Mouse (Mus musculus): ENCODE results near the gene Gm42421.

Gene Gm42421

GRCm38 (mm10) chr5:143936156-143936555 lies 8.2 kb downstream of the Gm42421 start:
- DNase-seq (ENCODE audit: low spot score), result no peak

- DNase-seq (ENCODE audit: low spot score), result no peak
Measured at GRCm38 (mm10) chr5:143941588-143941987, 13.6 kb downstream of the Gm42421 start.

GRCm38 (mm10) chr5:143943231-143944125 lies 15.5 kb downstream of the Gm42421 start:
- DNase-seq (ENCODE audit: low spot score), result no peak

GRCm38 (mm10) chr5:143948361-143948760 lies 20.4 kb downstream of the Gm42421 start:
- DNase-seq (ENCODE audit: low spot score), result no peak

GRCm38 (mm10) chr5:143950016-143950415 lies 22.0 kb downstream of the Gm42421 start:
- DNase-seq (ENCODE audit: low spot score), result no peak

- no peak for DNase-seq (ENCODE audit: low spot score)
Measured at GRCm38 (mm10) chr5:143957101-143957500, 29.1 kb downstream of the Gm42421 start.

- DNase-seq (ENCODE audit: low spot score), result no peak
Measured at GRCm38 (mm10) chr5:143959551-143959950, 31.6 kb downstream of the Gm42421 start.

GRCm38 (mm10) chr5:143961176-143961575 lies 33.2 kb downstream of the Gm42421 start:
- no peak for DNase-seq (ENCODE audit: low spot score)

- DNase-seq (ENCODE audit: low spot score), result no peak
Measured at GRCm38 (mm10) chr5:143965586-143966345, 37.8 kb downstream of the Gm42421 start.

GRCm38 (mm10) chr5:143966671-143967070 lies 38.7 kb downstream of the Gm42421 start:
- DNase-seq (ENCODE audit: low spot score), result no peak

- DNase-seq (ENCODE audit: low spot score), result no peak
Measured at GRCm38 (mm10) chr5:143972628-143973027, 44.7 kb downstream of the Gm42421 start.

- no peak for DNase-seq (ENCODE audit: low spot score)
Measured at GRCm38 (mm10) chr5:143974931-143975630, 47.1 kb downstream of the Gm42421 start.

DNA sequence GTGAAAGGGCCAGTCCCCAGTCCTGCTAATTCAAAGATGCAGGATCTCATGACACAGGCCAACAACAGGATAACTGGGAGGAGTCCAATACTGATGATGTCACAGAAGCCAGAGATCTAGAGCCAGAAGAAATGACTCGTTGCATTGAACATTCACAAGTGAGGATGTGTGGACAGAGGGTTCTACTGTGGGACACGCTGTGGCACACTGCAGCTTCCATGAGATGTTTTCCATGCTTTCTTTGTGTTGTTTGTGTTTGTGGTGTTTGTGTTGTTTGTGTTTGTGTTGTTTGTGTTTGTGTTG lies 47.6 kb downstream of the Gm42421 start:
- no peak for DNase-seq (ENCODE audit: low spot score)

DNA sequence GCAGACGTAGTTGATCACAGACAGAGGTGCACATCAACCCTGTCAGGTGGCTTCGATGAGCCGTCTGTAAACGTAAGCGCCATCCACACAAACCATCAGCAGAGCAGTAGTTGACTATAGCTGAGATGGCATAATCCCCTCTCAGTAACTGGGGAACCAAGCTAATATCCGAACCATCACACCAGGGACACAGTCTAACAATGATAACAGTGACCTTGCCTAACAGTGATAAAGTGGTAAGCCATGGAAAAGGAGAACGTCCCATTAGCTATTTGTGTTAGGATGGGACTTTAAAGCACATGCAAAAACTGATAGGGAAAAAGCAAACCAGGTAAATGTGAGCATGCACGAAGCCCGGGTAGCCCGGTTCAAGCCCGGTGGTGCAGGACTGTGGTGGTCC lies 48.3 kb downstream of the Gm42421 start:
- DNase-seq (ENCODE audit: low spot score), result no peak

DNA sequence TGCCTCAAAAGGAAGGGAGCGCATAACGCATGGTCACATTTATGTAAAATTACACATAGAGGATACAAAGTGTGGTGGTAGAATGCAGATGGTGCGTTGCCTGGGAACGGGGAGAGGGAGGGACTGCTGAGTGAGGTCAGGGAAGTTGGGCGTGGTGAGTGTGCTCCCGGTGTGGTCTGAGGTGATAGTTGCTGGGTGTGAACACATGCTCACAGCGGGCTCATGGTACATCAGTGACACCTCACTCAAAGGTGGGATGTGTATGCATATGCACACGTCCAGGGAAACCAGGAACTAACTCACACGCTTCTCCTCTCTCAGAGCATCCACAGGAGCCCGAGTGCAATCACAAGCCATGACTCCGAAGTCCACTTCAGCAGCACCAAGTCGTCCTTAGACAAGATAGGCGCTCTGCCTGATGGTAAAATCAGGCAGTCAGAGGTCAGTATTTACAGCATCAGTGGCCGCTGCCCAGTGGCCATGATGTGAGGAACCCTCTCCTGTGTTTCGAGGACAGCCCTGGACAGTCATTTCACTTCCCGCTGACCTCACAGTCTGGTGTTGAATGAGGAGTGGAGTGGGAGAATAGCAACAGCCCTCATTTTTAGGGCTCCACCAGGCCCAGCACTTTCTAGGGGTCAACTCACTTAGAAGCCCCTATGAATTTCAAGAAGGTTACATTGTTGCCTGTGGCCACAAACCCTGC lies 48.9 kb downstream of the Gm42421 start:
- no peak for DNase-seq (ENCODE audit: low spot score)

DNA sequence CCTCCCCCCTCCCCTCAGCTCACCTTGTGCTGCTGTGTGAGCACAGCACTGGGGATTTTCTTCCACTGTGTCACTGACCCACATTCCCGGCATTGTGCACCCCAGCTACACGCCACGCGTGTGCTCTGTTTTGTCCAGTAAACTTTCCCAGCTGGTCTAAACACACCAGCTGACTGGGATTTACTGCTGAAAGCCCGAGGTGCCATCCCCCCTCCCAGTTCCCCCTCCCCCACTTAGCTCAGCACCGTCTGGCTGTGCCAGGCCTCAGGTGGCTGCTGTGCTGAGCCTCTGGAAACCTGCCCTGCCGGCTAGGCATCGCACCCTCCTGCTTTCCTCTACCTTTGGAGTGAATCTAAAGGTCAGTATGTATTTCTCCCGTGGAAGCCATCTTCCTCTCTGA lies 52.9 kb downstream of the Gm42421 start:
- no peak for DNase-seq (ENCODE audit: low spot score)

- no peak for DNase-seq (ENCODE audit: low spot score)
Measured at GRCm38 (mm10) chr5:143982361-143982760, 54.4 kb downstream of the Gm42421 start.

GRCm38 (mm10) chr5:143985381-143985780 lies 57.4 kb downstream of the Gm42421 start:
- no peak for DNase-seq (ENCODE audit: low spot score)
